Mouse (Mus musculus) megakaryocyte, adult 5-6 weeks (primary cell): ENCODE results near the gene Kirrel3. TPM values are rescaled to one million over a fixed set of nuclear protein-coding genes. Genes with fewer than 3 reads are reported as not detected.

ENCODE experiments used
- ATAC-seq: 2 replicates; pipeline ENCODE4 v1.8.0; 2016; ENCODE audit warnings: mild to moderate bottlenecking, inconsistent platforms; ENCODE audit not compliant: poor library complexity, severe bottlenecking
- total RNA-seq, 2 experiments: library from RNA; stranded (forward) in 1 of 2; stranded (reverse) in 1 of 2; fragments of 153-499, 151-499 nt in 1 of 2; fragments of 221-1000, 200-1000 nt in 1 of 2; gene quantifications; 2 replicates each; pipeline versions ENCODE4 v1.2.3 to v1.2.4; 2015 to 2017

The Kirrel3 gene
- total RNA-seq, 2 experiments from 2014 or later, result not detected

DNA sequence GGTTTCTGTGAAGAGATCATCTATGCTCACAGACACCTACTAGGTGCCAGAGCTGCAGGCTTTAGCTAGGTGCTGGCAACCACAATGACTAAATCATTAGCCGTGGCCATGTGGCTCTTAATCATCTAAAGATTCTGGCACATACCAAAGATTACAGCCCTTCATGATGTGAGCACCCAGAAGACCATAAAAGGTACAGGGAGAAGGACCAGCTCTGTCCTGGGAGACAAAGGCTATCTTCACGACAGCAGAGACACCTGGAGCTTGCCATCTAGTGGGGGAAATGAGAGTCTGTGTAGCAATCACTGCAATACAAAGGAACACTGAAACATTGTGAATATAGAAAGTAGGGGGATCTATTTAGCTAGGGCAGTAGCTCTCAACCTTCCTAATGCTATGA lies 262.3 kb downstream of the Kirrel3 start:
- no peak for ATAC-seq

DNA sequence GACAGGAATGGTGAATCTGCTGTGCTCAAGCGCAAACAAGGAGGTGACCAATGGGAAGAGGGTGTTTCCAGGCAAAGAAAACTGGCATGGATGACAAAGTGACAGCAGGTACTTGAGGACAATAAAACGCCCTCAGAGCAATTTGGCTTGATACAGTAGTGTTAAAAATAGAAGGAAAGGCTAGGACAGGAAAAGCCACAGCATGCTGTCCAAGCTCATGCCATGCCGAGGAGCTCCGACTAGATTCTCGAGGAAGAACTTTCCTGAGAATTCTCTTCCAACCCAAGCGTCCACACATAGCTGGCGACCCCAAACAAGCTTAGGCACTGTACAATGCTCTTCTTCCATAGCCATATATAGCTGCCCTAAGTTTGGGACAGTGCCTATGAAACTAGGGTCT lies 263.5 kb downstream of the Kirrel3 start:
- ATAC-seq, result no peak

DNA sequence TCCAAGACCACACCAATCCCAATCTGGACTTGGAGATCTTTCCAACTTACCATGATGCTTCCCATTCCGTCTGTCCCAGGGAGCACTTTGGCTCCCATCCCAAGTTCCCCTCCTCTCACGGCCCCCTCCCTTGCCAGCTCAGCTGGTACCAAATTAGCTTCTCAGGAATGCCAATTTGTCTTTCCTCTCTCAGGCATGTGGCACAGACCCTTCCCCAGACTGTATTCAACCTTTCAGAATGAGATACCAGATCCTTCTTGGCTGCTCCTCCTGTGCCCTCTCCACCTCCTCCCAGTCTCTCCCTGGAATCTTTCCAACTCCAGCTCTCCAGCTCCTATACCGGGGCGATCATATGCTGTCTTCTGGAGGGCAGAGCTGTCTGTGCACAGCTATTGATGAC lies 264.2 kb downstream of the Kirrel3 start:
- no peak for ATAC-seq

DNA sequence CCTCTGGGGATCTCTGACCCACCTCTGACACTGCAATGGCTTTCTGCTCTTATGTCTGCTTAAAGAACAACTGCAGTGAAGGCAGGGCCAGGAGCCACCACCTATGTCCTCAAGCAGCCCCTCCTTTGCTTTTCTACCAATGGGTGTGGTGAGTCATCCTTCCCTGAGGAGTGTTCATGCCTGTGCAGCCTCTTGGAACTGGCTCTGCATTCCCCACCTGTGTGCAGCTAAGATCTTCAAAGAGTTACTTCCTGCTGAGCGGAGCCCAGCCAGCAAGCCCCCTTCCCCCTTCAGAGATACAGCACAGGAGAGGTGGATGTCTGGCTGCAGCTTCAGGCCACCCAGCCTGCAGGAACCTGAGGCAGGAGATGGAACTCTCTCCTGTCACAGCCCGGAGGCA lies 265.2 kb downstream of the Kirrel3 start:
- no peak for ATAC-seq

DNA sequence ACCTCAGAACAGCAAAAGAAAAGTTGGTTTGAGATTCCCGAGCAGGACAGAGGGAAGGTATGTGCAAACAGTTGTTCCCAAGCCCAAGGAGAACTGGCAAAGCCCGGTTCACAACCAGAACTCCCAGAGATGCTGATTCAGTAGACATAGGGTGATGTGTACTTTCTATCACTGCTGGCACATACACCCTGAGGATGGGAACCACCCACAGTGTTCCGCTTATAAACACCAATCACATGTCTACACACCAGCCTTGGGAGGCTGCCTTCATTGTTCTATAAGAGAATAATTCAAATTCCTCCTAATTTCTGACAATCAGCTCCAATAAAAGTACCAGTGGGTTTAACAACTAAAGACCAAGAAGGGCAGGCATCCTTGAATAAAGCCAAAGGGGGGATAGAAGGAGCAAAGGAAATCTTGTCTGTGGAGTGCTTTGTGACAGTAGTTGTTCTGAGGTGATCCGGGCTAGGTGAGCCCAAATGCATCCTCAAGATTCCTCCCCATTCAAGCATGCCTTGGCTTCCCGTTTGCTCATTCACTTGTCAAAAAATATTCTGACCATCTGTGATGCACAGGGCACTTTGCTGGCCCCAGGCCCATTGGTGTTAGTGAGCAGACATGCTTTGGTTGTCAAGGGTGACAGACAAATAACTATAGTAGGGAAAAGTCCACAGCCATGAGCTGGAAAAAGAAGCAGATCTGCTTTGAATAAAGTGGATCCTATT lies 266.5 kb downstream of the Kirrel3 start:
- no peak for ATAC-seq

DNA sequence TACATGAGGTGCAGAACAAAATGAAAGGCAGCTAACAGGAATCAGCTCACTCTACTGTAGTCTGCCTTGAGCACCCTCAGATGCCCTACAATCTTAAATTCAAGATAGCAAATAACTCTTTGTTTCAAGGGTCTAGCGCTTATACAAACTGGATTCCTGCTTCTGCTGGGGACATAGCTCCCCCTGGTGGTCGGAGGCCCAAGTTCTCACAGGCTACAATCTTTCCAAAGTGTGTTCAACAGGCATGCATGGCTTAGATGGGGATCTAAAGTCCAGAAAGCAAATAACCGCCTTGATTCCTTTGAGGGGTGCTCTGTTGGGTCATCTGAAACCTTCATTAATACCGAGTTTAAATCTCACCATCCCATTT lies 267.1 kb downstream of the Kirrel3 start:
- no peak for ATAC-seq

DNA sequence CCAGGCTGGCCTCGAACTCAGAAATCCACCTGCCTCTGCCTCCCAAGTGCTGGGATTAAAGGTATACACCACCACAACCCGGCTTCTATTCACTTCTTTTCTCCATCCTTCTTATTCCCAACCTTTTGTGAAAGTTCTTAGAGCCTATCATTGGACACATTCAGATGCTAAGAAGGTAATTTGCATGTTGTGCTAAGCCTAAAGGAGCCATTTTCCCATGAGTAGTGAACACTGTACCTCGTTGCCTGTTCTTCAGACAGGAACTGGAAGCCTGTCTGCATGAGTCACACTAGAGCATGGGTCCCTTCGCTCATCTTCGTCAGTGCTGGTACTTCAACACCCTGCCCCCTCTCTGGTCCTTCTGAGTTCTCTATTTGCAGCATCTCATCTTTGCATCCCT lies 268.2 kb downstream of the Kirrel3 start:
- ATAC-seq, result no peak

DNA sequence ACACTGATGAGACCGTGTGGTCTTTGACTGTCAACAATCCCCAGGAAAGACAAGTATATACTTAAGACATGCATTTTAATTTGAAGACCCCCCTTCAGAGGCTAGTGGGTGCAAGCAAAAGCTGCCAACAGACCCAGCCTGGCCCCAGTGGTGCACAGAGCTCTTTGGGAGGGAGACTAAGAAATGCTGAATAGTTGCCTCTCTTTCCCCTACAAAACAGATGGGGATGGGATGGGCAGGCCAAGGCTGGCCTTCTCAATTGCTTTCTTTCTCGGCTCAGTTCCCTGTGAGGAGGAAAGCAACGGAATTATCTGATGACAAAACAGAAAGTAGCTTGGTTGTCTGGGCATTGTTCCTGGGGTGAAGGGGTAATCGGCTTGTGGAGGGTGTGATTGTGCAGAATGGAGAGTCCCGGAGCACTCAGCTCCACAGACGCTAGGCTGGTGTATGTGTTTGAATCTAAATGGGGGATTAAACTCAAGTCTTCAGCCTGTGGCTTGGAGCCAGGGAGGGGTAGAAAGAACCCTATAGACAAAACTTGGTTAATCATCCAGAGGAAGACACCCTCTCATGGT lies 268.9 kb downstream of the Kirrel3 start:
- ATAC-seq, result no peak

DNA sequence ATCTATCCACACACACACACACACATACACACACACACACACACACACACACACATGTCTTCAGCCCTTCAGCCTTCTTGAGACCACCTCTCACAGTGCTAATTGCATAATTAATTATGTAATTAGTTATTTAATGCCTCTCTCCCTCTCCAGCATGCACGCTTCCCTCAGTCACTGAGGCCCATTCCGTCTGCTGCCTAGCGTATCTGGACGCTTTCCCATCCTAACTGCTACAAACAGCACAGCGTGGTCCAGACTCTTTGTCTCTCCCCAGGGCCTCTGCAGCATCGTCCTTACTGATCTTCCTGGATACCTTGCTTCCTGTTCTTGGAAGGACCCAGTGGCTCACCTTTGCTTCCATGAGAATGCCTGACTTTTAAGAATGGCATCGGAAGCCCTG lies 270.4 kb downstream of the Kirrel3 start:
- ATAC-seq, result no peak

DNA sequence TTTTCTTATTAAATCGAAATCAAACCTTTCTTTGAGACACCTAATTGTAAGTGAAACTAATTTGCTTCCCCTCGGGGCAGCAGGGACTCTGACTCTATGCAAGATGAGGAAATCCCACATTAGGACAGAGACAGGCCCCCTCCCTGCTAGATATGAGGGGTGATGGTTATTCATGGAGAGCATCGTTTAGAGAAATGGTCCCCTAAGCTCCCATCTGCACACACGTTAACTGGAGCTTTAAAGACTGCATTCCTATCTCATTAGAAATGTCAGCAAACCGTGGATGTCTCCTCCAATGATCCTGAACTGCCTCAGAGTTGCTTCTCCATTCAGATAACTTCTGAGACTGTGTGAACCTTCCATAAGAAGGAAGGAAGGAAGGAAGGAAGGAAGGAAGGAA lies 273.2 kb downstream of the Kirrel3 start:
- ATAC-seq, result no peak

DNA sequence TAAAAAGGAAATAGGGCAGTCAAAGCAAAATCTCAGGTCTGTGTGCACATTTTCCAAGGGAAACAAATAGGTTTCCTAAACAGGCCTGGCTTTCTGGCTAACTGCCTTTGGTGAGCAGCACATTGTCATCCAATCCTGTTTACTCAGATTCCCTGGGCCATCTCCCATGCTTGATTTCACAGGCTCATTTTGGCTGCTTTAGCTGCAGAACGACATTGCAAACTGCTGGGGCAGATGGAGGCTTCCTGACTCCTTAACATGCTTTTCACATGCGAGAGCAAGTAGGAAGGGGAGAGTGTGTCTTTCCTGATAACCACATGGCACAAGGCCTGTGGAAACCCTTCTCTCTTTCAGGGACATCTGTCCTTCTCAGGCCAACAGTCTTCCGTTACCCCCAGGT lies 274.8 kb downstream of the Kirrel3 start:
- ATAC-seq, result no peak

DNA sequence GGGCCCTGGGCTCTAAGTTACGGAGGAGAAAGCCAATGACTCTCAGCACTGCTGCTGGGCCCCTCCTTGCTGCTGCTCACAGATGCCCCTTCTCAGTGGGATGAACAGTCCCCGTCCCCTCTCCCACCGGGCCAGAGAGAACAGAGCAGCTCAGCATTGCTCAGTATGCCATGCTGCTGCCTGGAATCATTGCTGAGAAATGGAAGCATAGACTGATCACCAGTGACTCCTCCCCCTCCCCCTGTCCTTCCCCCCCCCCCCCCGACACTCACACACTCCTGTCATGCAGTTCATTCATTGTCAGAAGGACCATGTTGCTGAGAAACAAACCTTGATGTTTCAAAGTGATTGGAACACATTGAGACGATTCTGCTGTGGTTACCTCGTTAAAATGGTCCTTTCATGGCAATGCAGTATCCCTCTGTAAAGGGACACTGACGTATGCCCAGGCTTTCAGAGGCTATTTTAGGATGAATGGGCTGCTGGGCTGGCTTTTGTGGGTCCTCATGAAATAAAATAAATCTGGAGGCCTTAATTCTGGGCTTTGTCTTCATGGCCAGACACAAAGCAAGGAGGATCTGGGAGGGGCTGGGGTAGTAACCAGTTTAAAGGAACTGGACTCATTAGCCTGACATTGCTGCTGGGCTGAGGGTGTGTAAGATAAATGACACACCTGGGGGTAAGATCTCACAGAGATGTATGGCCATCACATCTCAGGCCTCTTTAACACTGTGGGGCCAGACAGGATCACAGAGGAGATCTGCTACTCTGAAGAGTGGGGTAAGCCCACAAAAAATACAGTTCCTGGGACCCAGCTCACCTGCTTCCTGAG lies 281.3 kb downstream of the Kirrel3 start:
- no peak for ATAC-seq

DNA sequence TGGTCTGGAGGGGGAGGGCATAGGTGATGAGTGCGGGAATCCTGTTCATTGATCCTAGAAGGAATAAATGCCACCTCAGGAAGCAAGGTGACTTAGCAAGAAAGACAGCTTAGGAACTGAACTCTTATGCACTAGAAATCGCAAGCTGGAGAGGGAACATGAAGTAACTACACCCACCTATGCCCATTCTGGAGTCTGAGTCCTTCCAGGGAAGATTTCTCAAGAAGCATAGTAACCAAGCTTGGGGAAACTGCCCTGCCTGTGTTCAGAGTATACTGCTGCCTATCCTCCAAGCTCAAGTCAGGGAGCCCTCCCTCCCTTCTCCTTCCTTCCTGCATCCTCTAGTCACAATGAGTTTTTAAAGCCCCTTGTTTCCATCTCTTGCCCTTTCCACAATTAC lies 283.3 kb downstream of the Kirrel3 start:
- no peak for ATAC-seq

DNA sequence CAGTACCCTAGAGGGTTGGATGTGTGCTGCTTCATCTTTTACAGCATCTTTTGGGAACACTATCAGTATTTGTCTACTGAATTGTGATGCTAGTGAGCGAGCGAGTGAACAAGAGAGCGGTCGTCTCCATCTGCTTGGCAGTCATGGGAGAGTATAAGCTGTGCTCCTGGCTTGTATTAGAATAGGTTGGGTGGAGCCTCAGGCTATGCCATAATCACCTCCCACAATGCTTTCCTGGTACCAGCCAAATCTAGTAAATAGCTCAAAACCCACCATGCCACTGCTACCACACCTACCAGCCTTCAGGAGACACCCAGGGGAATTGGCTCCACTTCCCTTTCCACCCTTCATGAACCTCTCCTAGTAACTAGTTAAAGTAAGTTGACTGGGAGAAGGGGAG lies 285.3 kb downstream of the Kirrel3 start:
- ATAC-seq, result no peak

DNA sequence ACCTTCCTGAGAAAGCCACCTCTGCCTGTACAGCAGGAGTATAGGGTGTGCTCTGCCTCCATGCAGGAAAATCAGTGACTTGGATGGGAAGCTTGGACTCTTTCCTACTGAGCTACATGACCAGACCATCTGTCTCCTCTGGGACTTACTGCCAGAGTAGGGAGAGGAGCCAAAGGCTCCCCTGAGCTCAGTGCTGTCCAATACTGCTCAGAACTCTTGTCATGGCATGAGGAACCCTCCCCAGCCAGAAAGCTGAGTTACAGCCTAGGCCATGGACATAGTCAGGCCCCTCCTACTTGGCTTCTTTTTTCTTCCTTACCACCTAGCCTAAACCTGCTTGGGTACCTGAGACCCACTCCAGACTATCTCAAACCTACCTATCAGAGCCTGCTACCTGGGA lies 285.7 kb downstream of the Kirrel3 start:
- ATAC-seq, result no peak

DNA sequence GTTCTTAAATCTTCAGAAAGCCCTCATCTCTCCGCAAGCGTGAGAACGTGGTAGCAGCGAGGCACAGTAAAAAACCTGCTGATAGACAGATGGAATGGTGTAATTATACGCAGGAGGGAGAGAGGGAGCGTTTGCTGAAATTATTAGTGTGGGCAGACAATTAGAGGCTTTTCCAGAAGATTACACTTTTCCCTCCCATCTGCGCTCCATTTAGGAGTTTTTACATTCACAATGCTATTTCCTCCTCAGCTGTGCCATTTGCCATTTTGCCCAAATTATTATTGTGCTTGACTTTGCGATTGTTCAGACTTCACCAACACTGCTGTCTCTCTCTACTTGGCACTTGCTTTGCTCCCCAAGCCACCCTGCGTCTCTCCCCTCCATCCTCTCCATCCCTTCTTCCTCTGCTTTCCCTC lies 286.3 kb downstream of the Kirrel3 start:
- ATAC-seq, result no peak

DNA sequence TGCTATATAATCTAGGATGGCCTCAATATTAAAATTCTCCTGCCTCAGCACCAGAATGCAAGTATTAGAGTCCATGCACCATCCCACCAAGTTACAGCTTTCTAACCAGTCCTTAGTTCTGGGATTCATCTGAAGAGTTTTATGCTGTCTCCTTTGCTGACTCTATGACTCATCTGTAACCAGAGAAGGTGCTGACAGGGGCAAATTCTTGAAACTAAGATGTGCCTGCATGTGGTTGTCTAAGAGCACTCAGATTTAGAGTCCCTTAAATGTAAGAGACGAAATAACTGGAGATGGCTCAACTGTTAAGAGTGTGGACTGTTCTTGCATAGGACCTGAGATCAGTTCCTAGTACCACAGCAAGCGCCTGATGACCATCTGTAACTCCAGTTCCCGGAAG lies 295.7 kb downstream of the Kirrel3 start:
- no peak for ATAC-seq

DNA sequence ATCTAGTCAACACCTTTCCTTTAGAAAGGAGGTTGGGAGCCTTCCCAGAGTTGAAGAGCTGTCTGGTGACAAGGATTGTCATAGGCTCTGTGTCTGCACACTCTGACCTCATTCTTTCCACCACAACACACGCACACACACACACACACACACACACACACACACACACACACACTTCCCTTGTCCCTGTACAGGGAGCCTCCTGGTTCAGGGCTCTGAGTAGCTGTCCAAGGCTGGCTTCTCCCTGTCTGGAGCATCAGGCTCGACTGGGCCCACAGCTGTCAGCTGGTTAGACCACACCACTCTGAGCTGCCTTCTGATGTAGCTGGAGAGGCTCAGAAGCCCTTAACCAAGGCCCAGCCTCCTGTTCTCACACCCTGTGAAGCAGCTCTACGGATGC lies 302.2 kb downstream of the Kirrel3 start:
- no peak for ATAC-seq

DNA sequence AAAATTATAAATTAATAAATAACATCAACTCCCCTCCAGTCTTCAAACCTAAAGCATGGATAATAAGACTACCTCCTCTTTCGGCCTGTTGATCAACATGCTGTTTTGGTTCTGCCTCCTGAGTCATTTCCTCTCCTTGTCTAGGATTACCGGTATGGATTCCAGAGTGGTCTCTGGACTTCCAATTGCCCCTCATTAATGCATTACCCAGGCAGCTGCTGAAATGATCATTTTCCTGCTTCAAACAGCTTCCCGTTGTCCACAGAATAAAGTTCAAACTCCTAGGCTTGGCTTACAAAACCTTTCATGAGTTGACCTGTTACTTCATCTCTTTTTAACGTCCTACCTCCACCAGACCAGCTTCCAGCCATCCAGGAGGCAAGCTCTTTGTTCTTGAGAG lies 309.5 kb downstream of the Kirrel3 start:
- no peak for ATAC-seq

DNA sequence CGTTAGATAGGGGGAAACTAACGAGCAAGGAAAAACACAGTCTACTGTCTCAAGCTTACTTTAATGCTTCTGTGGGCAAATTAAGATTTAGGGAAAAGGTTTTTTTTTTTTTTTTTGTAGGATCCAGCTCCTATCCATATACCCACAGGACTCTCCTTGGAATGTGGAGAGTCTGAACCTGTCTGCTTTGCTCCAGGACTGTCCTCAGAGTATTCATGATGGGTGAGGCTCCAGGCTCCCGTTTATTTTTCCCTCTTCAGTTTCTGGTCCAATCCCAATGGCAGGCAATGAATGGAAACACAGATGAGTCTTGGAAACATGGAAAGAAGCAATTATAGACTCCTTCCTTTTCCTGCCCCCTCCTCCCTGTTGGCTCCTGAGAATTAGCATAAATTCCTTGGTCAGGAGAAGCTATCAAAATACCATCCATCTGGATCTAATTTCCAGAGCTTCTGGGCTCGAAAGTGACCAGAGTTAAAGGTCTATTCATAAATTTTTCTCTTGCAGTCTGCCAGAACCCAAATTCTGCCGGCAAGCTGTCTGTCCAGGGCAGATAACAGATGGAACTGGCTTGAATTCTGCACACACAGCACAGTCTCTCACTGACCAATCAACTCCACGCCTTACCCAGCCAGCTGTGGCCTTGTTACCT lies 312.1 kb downstream of the Kirrel3 start:
- ATAC-seq, result no peak

DNA sequence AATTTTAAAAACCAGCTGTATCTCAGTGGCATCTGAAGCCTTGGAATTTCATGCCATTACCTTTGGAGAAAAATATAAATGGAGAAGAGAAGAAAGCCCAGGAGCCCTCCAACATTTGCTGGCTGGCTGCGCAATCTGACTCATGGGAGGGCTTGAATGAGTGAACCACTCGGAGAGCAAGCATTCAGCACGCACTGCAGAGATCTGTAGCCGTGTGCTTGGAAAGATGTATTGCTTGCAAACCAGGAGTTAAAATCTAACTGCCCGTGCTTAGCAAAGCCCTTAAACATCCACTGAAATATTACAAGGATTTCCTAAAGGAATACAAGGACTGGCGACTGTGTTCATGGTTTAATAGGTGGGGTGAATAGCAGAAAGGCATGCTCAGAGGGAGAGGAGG lies 316.0 kb downstream of the Kirrel3 start:
- ATAC-seq, result no peak

DNA sequence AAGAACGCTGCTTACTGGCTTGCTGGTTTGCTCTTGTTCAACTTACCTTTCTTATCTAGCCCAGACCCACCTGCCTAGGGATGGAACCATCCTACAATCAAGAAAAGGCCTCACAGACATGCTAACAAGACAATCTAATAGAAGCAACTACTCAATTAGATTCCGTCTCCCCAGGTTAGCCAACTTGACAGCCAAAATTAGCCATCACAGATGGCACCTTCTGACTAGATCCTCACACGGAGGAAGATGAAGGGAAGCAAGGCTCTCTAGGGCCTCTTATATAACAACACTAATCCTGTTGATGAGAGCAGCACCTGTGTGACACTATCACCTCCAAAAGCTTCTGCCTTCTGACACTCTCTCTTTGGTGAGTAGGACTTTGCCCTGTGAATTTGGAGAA lies 321.2 kb downstream of the Kirrel3 start:
- no peak for ATAC-seq
